Mouse (Mus musculus) Muller cell, postnatal 12 days (primary cell): ENCODE data around the gene Pole3.

ENCODE experiments used
- DNase-seq: peaks from one replicate; pipeline ENCODE4 v3.0.0-alpha.2; 2015; ENCODE audit errors: inconsistent ontology term

Pole3 gene

GRCm38 (mm10) chr4:62518416-62519121, 6.3 kb downstream of the Pole3 start:
- no peak for DNase-seq

- no peak for DNase-seq
These were observed 7.1 kb downstream of the Pole3 start for GRCm38 (mm10) chr4:62517538-62518415.

- no peak for DNase-seq
These were observed 7.8 kb downstream of the Pole3 start for GRCm38 (mm10) chr4:62517046-62517445.

GRCm38 (mm10) chr4:62516579-62516978, 8.3 kb downstream of the Pole3 start:
- no peak for DNase-seq

- no peak for DNase-seq
These were observed 8.8 kb downstream of the Pole3 start for GRCm38 (mm10) chr4:62516079-62516478.

GRCm38 (mm10) chr4:62515490-62515889, 9.4 kb downstream of the Pole3 start:
- DNase-seq = no peak

- DNase-seq = no peak
These were observed 9.9 kb downstream of the Pole3 start for GRCm38 (mm10) chr4:62514995-62515394.

GRCm38 (mm10) chr4:62513998-62514506, 10.8 kb downstream of the Pole3 start:
- no peak for DNase-seq

GRCm38 (mm10) chr4:62509946-62510345, 14.9 kb downstream of the Pole3 start:
- no peak for DNase-seq

- DNase-seq = peak; percentile 61
These were observed 16.0 kb downstream of the Pole3 start for GRCm38 (mm10) chr4:62508839-62509238.

GRCm38 (mm10) chr4:62506798-62507197, 18.1 kb downstream of the Pole3 start:
- DNase-seq = no peak

GRCm38 (mm10) chr4:62505991-62506390, 18.9 kb downstream of the Pole3 start:
- no peak for DNase-seq

- no peak for DNase-seq
These were observed 21.4 kb downstream of the Pole3 start, which contains the start of gene Hdhd3 for GRCm38 (mm10) chr4:62503374-62503970. Hdhd3 (minus strand) TSS chr4:62503467.

GRCm38 (mm10) chr4:62502969-62503368, 21.9 kb downstream of the Pole3 start:
- DNase-seq = no peak

- peak; percentile 86 for DNase-seq
These were observed 22.7 kb downstream of the Pole3 start for GRCm38 (mm10) chr4:62501964-62502732.

- peak; percentile 25 for DNase-seq
These were observed 23.3 kb downstream of the Pole3 start for GRCm38 (mm10) chr4:62501534-62501933.

- no peak for DNase-seq
These were observed 24.1 kb downstream of the Pole3 start for GRCm38 (mm10) chr4:62500799-62501198.

GRCm38 (mm10) chr4:62496815-62497214, 28.1 kb downstream of the Pole3 start:
- DNase-seq = peak; percentile 25

- DNase-seq = no peak
These were observed 28.9 kb downstream of the Pole3 start for GRCm38 (mm10) chr4:62495946-62496345.

GRCm38 (mm10) chr4:62494230-62494629, 30.6 kb downstream of the Pole3 start:
- no peak for DNase-seq

GRCm38 (mm10) chr4:62492682-62493081, 32.2 kb downstream of the Pole3 start:
- no peak for DNase-seq
